Mouse (Mus musculus) midbrain, embryonic 11.5 days (tissue): Measurements from ENCODE around the gene Pmm1. TPM values are rescaled to one million over a fixed set of nuclear protein-coding genes. Genes with fewer than 3 reads are reported as not detected.
A peak's percentile ranks its signal among the peaks of the same experiment; 100 is the strongest.

Experiments used
- ATAC-seq: fragments of 200-750 bp; cut with Nextera tagmentation; 2 replicates; pipeline ENCODE4 v1.8.0; 2017; ENCODE audit warnings: moderate TSS enrichment, moderate library complexity; ENCODE audit not compliant: low FRiP score
- DNase-seq: peaks from one replicate; pipeline ENCODE4 v3.0.0; 2015; ENCODE audit warnings: low spot score; ENCODE audit errors: missing footprints
- H3K27ac ChIP-seq: fragments of 300-500 bp; sonication (generic); 2 replicates; pipeline ENCODE4 v1.5.1; 2014; ENCODE audit warnings: low read depth, low read length
- H3K27me3 ChIP-seq: fragments of 300-500 bp; sonication (generic); 2 replicates; pipeline ENCODE4 v1.6.1; 2014; ENCODE audit warnings: mild to moderate bottlenecking, low read length, moderate library complexity, mixed read lengths; ENCODE audit not compliant: control insufficient read depth, insufficient read depth
- H3K36me3 ChIP-seq: fragments of 300-500 bp; sonication (generic); 2 replicates; pipeline ENCODE4 v1.6.1; 2014; ENCODE audit warnings: mild to moderate bottlenecking, low read length, moderate library complexity, mixed read lengths; ENCODE audit not compliant: control insufficient read depth, insufficient read depth
- H3K4me1 ChIP-seq: fragments of 300-500 bp; sonication (generic); 2 replicates; pipeline ENCODE4 v1.6.1; 2014; ENCODE audit warnings: low read length; ENCODE audit not compliant: control insufficient read depth, insufficient read depth
- H3K4me2 ChIP-seq: fragments of 300-500 bp; sonication (generic); 2 replicates; pipeline ENCODE4 v1.6.1; 2014; ENCODE audit warnings: mild to moderate bottlenecking, moderate library complexity
- H3K4me3 ChIP-seq: fragments of 300-500 bp; sonication (generic); 2 replicates; pipeline ENCODE4 v1.5.1; 2014; ENCODE audit warnings: low read depth, low read length
- H3K9ac ChIP-seq: fragments of 300-500 bp; sonication (generic); 2 replicates; pipeline ENCODE4 v1.6.1; 2014; ENCODE audit warnings: low read length
- H3K9me3 ChIP-seq: fragments of 300-500 bp; sonication (generic); 2 replicates; pipeline ENCODE4 v1.6.1; 2016; ENCODE audit warnings: low read length; ENCODE audit not compliant: control insufficient read depth
- WGBS: fragments of 180-500 bp; shearing (Covaris S2); extraction: QIAGEN DNeasy Blood & Tissue Kit; methylation state at CpG from one replicate; pipeline ENCODE4 v1.1.7; 2014; 5-methylcytosine and 5-hydroxymethylcytosine counted together
- polyA plus RNA-seq: library from polyadenylated mRNA; unstranded; fragments of >200 nt; fragmentation: Nextera tagmentation; extraction: Ambion mirVana; gene quantifications from 2 replicates; pipeline ENCODE4 v1.2.1, GENCODE M21; 2014

Gene Pmm1
- polyA plus RNA-seq, 1 experiment from 2014 or later = 29.8 TPM

DNA sequence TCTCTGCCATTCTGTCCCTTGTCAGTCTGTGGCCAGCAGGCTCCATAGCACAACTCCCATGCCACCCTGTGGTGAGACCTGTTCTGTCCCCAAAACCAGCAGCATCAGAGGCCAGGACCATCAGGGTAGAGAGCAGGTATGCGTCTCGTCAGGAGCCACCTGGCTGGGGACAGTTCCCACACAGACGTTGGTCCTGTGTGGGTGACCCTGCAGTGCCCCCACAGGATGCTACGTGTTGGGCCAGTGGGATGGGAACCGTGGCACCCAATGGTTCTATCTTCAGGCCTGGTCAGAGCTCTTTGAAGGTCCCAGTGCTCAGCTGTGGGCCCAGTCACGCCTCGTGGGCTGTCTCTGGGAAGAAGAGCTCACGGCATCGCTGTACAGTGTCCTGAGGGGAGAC lies 9.6 kb downstream of the Pmm1 start:
- no peaks in the 10 kb centered on the region for H3K27me3 ChIP-seq
- no peak overlapping the region for H3K4me2 ChIP-seq
- DNase-seq = no peak
- H3K4me1 ChIP-seq = no peaks in the 10 kb centered on the region
- no peak for ATAC-seq
- no peaks in the 10 kb centered on the region for H3K9me3 ChIP-seq
- no peak overlapping the region for H3K4me3 ChIP-seq
- H3K27ac ChIP-seq = no peak overlapping the region
- WGBS = 90% methylated on average over 9 of the region's 9 CpGs
- peaks cover 3% of the 10 kb centered on the region; the same call in 1 of the 2 replicates for H3K36me3 ChIP-seq
- H3K9ac ChIP-seq = no peak overlapping the region

DNA sequence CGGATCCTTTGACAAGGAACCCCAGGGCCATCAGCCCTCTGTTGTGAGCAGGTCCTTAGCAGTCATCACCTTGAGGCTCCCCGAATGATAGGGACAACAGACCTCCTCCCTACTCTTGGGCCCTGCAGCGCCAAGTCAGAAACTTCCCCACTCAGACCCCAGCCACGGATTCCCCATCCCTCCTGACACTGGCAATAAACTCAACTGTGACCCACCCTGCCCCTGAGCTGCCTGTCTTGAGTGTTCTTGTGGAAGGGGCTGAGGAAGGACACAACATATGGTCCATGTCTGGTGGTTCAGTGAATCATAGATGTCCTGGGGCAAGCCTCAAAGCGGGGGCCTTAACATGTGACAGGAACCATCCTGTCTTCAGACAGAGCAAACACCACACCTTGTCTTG lies 10.0 kb downstream of the Pmm1 start:
- no peaks in the 10 kb centered on the region for H3K9me3 ChIP-seq
- no peaks in the 10 kb centered on the region for H3K27me3 ChIP-seq
- ATAC-seq (no peak), DNase-seq (peak; percentile 31)
- 89% methylated on average over 5 of the region's 5 CpGs for WGBS
- peaks cover 3% of the 10 kb centered on the region; the same call in 1 of the 2 replicates for H3K36me3 ChIP-seq
- no peaks in the 10 kb centered on the region for H3K4me1 ChIP-seq
- no peak overlapping the region for H3K4me2 ChIP-seq
- no peak overlapping the region for H3K4me3 ChIP-seq
- H3K27ac ChIP-seq = no peak overlapping the region
- no peak overlapping the region for H3K9ac ChIP-seq

DNA sequence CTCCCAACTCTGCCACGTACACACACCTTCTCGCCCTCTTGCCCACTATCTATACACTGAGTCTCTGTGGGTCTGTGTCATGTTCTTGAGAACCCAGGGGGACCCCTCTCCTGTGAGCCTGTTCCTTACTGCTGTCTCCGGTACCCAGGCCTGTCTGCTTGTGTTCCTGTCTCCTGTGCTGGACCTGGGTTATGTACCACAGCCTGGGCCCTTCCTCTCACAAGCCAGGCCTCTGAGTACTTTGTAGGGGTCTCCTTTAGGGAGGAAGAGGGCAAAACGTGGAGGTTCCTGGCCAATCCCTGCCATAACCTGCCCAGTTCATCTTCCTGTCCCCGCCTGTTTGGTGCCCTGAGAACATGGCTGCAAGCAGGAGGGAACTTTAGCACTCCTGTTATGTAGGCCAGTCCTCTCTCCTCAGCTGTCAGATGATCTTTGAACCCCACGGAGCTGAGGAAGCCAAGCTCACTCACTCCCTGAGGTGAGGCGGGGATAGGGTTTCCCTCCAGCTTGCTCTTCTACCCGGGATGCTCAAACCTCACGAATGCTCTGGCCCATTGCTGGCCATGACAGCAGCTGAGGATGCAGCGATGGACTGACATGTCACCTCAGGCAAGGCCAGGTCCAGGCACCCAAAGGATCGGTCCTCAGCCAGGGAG lies 11.1 kb downstream of the Pmm1 start:
- DNase-seq = peak; percentile 80
- Histone ChIP-seq H3K4me1 (no peaks in the 10 kb centered on the region), H3K9ac (no peak overlapping the region), H3K4me3 (no peak overlapping the region), H3K27me3 (no peaks in the 10 kb centered on the region), H3K9me3 (no peaks in the 10 kb centered on the region), H3K27ac (no peak overlapping the region), H3K36me3 (no peaks in the 10 kb centered on the region; the same call in 1 of the 2 replicates), H3K4me2 (no peak overlapping the region)
- WGBS = 78% methylated on average over 11 of the region's 11 CpGs
- ATAC-seq = no peak

DNA sequence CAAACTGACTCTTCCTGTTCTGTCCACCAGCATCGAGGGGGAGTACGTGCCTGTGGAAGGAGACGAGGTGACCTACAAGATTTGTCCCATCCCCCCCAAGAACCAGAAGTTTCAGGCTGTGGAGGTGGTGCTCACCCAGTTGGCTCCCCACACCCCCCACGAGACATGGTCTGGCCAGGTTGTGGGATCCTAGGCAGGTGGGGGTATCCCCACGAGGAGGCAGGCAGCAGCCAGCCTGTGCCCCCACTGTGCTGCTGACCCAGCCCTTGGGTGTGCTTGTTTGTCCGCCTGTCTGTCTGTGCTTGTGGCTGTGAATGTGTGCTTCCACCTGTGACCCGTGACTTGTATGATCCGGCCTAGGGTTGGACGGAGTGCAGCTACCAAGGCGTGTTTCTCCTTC lies 11.7 kb downstream of the Pmm1 start:
- no peak overlapping the region for H3K4me2 ChIP-seq
- H3K4me1 ChIP-seq = no peaks in the 10 kb centered on the region
- ATAC-seq (no peak), DNase-seq (no peak)
- no peaks in the 10 kb centered on the region for H3K27me3 ChIP-seq
- no peak overlapping the region for H3K27ac ChIP-seq
- no peak overlapping the region for H3K9ac ChIP-seq
- H3K9me3 ChIP-seq = no peaks in the 10 kb centered on the region
- WGBS = 85% methylated on average over 10 of the region's 10 CpGs
- no peak overlapping the region for H3K4me3 ChIP-seq
- H3K36me3 ChIP-seq = no peaks in the 10 kb centered on the region; the same call in 1 of the 2 replicates

DNA sequence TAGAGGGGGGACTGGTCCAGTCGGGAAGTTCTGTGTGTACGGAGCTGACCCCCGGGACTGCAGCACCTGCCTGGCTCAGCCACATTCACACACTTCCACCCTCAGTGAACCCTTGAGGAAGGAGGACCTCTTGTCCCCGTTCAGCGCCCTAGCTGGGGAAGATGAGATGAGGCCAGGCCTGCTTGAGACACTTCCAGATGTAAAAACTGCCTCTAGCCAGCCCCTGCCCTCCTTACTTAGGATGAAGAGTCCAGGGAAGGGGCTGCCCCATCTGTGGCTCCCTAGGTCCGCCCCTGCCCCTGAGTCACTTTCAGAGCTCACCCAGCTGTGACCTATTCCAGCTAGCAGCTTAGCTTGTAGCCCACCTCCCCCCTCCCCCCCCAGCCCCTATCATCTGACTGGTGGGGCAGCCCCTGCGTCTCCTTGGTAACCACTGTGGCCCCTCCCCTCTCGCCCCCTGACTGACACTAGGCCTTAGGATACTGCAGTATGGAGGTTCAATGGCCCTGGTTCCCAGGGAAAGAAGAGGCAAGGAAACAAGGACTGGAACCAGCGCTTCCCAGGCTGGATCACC lies 17.5 kb downstream of the Pmm1 start:
- H3K27me3 ChIP-seq = no peaks in the 10 kb centered on the region
- peak overlapping the region; percentile 17; the same call in 1 of the 2 replicates for H3K9ac ChIP-seq
- ATAC-seq (peak; percentile 90), DNase-seq (peak; percentile 94)
- H3K27ac ChIP-seq = peak overlapping the region; percentile 49
- no peaks in the 10 kb centered on the region; the same call in 1 of the 2 replicates for H3K36me3 ChIP-seq
- 4% methylated on average over 9 of the region's 9 CpGs for WGBS
- no peak overlapping the region for H3K4me3 ChIP-seq
- no peak overlapping the region for H3K4me2 ChIP-seq
- H3K9me3 ChIP-seq = no peaks in the 10 kb centered on the region
- peaks cover 12% of the 10 kb centered on the region for H3K4me1 ChIP-seq

GRCm38 (mm10) chr15:81941010-81941409 lies 19.7 kb downstream of the Pmm1 start:
- Histone ChIP-seq H3K36me3 (no peaks in the 10 kb centered on the region), H3K27ac (no peak overlapping the region), H3K4me3 (no peak overlapping the region), H3K4me1 (peaks cover 21% of the 10 kb centered on the region), H3K27me3 (no peaks in the 10 kb centered on the region), H3K4me2 (no peak overlapping the region), H3K9me3 (no peaks in the 10 kb centered on the region), H3K9ac (no peak overlapping the region)
- DNase-seq = no peak
- ATAC-seq = no peak
- WGBS = 95% methylated on average over 2 of the region's 2 CpGs

GRCm38 (mm10) chr15:81940219-81940618 lies 20.5 kb downstream of the Pmm1 start:
- H3K4me2 ChIP-seq = no peak overlapping the region
- DNase-seq (no peak), ATAC-seq (no peak)
- no peaks in the 10 kb centered on the region for H3K9me3 ChIP-seq
- H3K9ac ChIP-seq = no peak overlapping the region
- WGBS = 92% methylated on average over 5 of the region's 5 CpGs
- no peaks in the 10 kb centered on the region for H3K27me3 ChIP-seq
- no peak overlapping the region for H3K4me3 ChIP-seq
- peaks cover 21% of the 10 kb centered on the region for H3K4me1 ChIP-seq
- H3K27ac ChIP-seq = no peak overlapping the region
- no peaks in the 10 kb centered on the region for H3K36me3 ChIP-seq

GRCm38 (mm10) chr15:81939774-81940173 lies 21.0 kb downstream of the Pmm1 start:
- Histone ChIP-seq H3K36me3 (no peaks in the 10 kb centered on the region), H3K4me3 (no peak overlapping the region), H3K9me3 (no peaks in the 10 kb centered on the region), H3K4me2 (no peak overlapping the region), H3K4me1 (peaks cover 21% of the 10 kb centered on the region), H3K27me3 (no peaks in the 10 kb centered on the region), H3K27ac (no peak overlapping the region), H3K9ac (no peak overlapping the region)
- no peak for ATAC-seq
- DNase-seq = no peak
- WGBS = 91% methylated on average over 4 of the region's 4 CpGs

GRCm38 (mm10) chr15:81939157-81939715 lies 21.5 kb downstream of the Pmm1 start:
- Histone ChIP-seq H3K27ac (no peak overlapping the region), H3K9ac (no peak overlapping the region), H3K4me3 (no peak overlapping the region), H3K4me2 (no peak overlapping the region), H3K4me1 (peaks cover 21% of the 10 kb centered on the region), H3K36me3 (no peaks in the 10 kb centered on the region), H3K9me3 (no peaks in the 10 kb centered on the region), H3K27me3 (no peaks in the 10 kb centered on the region)
- no peak for ATAC-seq
- WGBS = 91% methylated on average over 10 of the region's 10 CpGs
- DNase-seq = no peak
